Mouse (Mus musculus): ENCODE data around the gene Cyp4x1.
"Not testable (repeated sequence)": the region's sequence is repeated elsewhere in the genome, so short reads cannot be mapped to it uniquely, and the experiment has no call there.

Cyp4x1 gene

DNA sequence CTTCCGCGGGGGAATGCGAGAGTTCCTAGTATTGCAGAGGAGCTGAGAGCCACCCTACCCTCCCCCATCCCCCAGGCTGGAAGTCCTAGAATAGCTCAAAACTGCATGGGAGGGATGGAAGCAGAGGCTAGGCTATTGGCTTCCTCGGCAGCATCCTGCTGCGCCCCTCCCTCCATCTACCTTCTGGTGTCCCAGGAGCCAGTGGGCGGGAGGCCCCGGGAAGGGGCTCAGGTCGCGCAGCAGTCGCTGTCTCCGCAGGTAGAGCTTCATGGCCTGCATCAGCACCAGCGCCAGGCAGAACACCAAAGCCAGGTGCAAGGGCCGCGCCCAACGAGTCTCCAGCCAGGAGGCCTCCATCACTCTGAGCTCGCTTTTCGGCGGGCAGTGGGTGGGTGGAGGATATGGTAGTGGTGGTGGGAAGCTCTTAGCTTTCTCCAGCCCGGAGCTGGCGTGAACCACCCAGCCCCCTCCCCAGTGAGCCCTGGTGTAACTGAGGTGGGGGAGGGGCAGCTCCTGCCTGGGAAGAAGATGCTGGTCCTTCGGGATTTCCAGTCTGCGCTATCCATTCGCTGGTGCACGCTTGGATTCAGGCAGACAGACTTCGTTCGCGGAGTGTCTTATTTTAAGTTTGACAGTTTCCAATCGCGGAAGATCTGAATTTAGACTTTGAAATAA, at the start of gene Cyp4x1:
Cyp4x1 (minus strand) TSS at position 661 of the 675 bp plus-strand sequence.
- peak; percentile 95 for DNase-seq (ENCODE audit: low read depth, low spot score)

DNA sequence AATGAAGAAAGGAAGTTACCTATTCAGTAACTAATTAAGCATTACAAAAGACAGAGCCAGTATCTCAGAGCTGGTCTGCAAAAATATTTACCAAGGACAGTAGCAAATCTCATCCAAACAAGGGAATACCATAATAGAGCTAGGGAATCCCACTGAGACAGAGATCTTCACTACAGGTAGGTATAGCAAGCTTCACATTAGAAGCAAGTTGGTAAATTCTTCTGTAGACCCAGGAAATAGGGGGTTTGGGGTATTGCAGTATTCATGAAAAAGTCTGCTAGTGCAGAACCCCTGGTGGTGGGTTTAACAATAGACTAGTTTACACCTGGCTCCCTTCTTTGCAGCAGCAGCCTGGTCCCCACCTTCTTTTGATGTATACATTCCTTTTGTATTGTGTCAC, 42.1 kb upstream of the Cyp4x1 start:
- not testable (repeated sequence) for DNase-seq (ENCODE audit: low read depth, low spot score)

DNA sequence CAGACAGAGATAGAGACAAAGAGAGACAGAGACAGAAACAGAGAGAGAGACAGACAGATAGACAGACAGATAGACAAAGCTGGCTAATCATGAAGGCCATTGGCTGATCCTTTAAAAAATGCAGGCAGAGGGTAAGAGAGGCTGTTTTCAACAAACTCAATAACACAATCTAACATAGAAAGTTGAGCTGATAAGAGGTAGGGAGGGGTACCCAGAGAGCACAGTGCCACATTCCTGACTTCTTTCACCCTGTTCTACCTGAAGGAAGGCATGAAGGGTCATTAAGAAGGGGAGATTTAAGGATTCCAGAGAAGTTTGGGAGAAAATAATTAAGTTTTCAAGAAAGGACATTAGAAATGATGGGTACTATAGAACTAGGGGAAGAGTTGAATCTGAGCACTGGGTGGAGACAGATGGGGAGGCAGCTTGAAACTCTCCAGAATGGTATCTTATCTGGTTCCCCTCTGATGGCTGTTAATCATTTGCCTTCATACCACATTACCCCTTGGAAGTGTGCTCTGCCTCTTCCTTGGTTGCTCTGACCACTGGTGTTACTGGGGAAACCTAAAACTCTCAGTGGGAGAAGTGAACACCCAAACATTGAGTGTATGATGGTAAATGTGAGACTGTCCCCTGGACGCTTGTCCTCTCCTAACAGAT, 40.7 kb upstream of the Cyp4x1 start:
- no peak for DNase-seq (ENCODE audit: low read depth, low spot score)

DNA sequence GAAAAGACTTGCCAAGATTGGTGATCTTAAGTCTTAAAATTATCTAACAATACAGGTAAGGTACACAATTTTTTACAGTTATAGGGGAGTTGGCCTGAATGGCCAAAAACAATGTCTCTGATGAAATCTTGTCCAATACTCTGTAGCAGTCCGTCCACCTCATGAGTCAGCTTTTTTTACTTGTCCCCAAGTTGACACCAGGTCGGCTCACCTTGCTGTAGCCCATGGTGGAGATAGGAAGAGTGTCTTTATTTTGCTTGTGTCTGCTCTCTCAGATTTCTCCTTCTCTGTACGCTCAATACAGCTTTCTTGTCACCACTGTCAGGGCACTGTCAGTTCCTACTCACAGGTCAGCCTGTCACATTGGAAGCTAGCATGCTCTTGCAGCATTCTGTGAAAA, 24.9 kb upstream of the Cyp4x1 start:
- DNase-seq (ENCODE audit: low read depth, low spot score), result not testable (repeated sequence)

DNA sequence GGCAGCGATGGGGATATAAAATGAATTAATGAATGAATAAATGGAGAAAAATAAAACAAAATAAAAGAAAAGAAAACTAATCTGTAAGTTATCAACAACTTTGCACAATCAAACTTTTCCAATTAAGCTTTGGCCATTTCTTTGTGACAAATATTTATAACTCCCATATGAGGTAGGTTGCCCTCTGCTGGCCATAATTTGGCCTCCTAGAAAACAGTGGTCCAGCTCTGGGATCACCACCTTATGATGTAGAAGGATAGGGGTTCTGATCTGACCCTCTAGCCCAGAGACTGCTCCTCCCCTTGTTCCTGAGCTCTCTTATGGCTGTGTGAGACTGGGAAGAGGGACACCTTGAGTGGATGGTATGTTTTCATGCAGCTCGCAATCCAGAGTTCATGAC, 20.6 kb upstream of the Cyp4x1 start:
- peak; percentile 22 for DNase-seq (ENCODE audit: low read depth, low spot score)

DNA sequence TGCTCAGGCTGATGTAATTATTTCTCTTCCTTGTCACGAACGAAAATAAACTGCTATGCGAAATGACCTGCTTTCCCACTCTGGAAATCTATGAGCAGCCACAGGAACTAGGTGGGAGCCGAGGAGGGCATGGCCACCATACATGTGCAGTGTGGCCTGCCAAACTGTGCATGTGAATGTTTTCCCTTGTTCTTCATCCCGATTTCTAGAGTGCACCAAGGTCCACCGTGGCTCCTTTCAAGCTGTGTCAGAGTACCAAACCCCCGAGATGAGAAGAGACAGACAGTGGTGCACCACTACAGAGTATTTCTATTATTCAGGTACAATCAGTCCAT, 182 bp upstream of the Cyp4x1 start:
- no peak for DNase-seq (ENCODE audit: low read depth, low spot score)

DNA sequence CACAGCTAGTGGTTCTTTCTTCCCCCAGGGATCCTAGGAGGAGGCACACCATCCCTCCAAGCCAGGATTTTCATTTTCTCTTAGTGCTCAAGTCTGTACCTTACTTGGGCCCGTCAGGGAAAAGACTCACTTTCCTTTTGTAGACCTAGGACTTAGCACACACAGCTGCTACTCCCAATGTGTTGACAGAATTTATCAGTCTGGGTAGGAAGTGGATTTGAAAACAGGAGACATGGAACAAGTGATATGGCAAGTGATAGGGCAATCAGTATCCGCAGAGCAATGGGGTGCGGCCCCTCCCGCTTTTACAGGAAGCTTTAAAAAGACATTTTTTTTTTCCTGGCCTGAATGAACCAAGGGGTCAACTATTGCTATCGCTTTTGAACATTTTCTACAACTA, 996 bp downstream of the Cyp4x1 start:
- peak; percentile 61 for DNase-seq (ENCODE audit: low read depth, low spot score)

DNA sequence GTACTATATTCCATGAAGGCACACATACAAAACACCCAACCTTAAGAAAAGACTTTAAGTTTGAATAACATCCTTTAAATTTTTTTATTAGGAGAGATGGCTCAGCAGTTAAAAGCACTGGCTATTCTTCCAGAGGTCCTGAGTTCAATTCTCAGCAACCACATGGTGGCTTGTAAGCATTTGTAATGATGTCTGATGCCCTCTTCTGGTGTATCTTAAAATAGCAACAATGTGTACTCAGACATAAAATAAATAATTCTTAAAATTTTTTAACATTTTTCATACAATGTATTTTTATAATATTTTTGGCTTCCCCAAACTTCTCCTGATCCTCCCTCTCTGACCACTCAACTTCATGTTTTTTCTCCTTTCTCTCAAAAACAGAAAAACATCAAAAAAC, 9.4 kb downstream of the Cyp4x1 start:
- no peak for DNase-seq (ENCODE audit: low read depth, low spot score)

DNA sequence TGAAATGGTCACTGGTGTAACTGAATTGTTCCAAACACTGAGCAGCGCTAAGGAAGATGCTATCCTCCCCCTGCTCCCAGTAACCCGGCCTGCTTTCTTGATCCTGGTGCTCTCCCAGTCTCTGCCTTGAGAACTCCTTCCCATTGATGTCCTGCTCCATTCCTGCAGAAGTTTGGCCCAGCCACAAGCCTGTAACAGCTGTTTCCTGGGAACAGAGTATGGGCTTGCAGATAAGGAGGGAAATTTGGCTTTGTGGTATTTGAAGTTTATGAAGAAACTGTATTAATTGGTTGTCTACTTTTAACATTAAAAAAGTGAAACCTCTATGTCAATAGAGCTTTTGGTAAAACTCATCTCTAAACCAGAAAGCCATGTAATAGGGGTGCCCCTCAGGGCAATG, 10.6 kb downstream of the Cyp4x1 start:
- DNase-seq (ENCODE audit: low read depth, low spot score), result no peak

DNA sequence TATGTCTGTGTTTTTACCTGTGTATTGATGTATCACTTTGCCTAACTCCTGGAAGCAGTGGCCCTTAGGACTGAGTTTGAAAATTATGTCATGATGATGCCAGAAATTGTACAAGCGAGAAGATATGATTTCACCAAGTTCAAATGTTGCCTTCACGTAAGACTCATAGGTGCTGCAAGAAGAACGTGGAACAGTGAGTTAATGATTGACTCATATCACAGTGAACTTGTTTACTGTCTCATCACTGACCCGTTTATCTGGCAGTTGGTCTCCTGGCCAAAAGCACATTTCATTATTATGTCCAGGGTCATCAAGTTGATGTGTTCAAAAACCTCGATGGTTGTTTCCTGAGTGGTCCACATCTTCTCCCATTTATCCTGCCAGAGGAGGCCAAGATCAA, 12.5 kb downstream of the Cyp4x1 start:
- DNase-seq (ENCODE audit: low read depth, low spot score), result no peak

DNA sequence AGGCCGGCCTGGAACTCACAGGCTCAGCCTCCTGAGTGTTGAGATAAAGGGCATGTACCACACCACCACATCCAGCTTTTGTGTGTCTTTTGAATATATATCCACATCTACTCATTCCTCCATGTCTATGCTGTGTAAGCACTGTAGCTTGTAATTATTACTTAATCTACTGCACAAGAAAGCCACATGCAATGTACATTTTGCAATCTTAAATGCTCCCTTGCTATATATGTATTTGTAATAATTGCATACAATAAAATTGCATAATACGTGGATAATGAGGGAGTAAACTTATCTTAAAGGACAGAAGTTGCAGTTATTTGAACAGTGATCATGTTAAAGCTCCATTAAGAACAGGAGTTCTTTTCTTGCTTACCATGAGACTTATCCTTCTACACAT, 12.9 kb downstream of the Cyp4x1 start:
- no peak for DNase-seq (ENCODE audit: low read depth, low spot score)

DNA sequence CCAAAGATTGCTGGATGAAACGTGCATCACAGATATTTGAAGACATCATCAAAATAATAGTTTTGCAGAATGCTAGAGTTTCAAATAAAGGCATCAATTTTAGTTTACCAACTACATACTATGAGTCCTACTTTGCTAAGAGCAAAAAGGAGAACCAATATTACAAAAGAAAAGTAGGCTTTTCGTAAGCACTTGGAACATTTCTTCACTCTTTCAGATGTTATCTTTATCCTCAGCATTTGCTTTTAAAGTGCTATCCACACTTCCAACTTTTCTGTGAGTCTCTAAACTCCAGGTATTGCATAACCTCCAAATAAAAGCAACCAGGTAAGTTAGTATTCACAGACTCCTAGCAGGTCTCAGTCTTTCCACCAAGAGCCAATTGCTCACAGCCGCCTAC, 14.4 kb downstream of the Cyp4x1 start:
- no peak for DNase-seq (ENCODE audit: low read depth, low spot score)

DNA sequence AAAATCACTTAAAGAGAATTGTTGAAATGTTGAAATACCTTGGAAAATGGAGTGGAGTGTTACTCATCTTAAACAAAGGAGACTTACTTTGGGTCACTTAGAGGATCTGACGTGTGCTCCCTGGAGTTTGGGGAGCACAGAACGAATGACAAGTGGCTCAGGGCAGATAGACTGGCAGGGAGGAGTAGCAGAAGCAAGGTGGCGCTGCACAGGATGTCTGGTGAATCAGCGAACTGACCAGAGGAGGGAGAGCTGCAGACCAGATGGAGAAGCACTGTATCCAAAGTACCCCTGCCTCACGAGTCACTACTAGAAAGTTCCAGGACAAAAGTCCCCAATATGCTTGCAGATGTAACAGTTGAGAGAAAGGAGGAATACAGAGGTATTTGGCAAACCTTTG, 20.8 kb downstream of the Cyp4x1 start:
- no peak for DNase-seq (ENCODE audit: low read depth, low spot score)

DNA sequence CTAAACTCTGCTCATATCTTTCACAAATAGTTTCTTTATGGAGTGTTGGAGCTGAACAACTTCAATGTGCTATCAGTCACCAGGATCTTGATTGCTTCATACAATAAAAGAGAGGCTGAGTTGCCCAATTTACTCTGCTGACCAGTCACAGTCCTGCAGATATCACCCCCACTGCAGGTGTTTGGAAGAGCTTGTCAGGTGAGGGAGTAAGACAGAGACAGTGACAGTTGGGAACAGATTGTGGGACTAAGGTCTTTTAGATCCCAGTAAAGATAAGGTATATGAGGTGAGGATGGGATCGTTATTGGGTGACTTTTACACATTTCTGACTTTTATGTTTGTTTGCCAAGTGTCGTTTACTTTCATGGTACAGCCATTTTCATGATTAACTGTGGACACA, 22.9 kb downstream of the Cyp4x1 start:
- no peak for DNase-seq (ENCODE audit: low read depth, low spot score)

DNA sequence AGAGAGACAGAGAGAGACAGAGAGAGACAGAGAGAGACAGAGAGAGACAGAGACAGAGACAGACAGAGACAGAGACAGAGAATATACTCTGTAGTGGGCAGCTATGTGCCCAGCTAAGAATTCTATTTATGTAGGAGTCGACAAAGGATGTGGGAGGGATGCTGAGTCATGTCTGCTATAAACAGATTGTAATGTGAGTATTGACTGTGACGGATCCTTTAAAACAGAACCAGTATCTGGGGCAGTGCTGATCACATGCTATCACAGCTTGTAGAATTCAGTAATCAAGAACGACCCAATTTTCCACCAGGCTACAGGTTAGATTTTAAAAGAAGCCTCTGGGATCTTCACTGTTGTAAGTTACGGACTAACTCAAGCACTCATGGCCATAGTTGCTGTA, 30.6 kb downstream of the Cyp4x1 start:
- peak; percentile 88 for DNase-seq (ENCODE audit: low read depth, low spot score)

DNA sequence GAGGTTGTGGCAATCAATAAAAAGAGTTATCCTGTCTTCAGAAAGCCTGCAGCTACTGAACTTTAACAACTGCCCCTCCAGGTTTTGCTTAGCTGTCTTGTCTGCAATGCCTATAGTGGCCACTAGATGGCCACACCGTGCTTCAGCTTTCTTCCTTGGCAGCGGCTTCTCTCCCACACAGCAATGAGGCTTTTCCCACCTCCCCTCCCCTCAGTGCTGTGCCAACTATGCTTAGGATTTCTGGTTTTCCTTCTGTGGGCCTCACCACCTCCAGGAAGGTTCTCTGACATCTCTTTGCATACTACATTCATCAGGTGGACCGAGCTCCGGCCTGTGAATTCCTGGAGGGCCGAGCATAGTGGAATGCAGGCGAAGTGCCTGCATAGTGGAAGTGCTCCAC, 32.4 kb downstream of the Cyp4x1 start:
- peak; percentile 87 for DNase-seq (ENCODE audit: low read depth, low spot score)

DNA sequence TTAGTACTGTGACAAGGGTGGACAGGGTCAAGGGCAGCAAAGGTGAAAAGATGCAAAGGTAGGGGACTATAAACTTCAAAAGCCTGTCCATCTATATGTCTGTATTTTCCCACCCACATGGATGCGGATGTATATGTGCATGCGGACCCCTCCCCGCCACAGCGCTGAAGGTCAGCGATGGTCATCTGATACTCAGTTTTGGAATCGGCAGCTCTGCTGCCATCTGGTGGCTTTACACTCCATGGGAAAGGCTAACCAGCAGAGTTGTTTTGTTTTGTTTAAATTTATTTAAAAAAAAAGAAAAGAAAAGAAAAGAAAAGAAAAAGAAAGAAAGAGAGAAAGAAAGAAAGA, 37.0 kb downstream of the Cyp4x1 start:
- no peak for DNase-seq (ENCODE audit: low read depth, low spot score)

DNA sequence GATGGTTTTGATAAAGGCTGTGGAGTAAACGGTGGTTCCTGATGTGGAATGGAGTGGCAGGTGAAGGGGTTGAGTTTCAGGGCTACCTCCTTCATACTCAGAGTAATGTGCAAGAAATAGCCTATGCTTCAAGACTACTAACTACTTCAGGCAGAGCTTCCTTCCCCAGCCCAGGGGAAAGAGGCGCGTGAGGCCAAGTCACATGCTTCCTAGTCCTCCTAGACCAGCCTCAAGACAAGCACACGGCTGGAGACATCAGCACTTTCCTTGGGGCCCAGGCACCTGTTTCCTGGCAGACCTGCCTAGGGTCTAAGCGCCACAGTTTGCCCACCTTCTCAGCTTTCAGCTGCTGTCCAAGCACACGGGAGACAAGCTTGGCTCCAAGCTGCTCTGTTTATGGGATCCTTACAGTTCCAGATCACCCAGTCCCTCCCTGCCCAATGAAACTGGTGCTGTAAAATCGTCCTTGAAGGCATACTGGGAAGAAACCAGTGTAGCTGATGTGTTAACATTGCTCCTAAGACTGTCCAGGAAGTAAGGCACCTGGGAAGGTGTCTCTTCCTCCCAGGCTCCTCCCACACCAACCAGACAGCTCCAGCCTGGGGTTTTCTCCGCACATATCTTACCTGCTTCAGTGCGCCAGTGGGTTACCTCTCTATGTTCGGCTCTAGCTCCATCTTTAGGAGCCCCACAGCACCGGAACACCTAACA, 37.5 kb downstream of the Cyp4x1 start:
- DNase-seq (ENCODE audit: low read depth, low spot score), result no peak

DNA sequence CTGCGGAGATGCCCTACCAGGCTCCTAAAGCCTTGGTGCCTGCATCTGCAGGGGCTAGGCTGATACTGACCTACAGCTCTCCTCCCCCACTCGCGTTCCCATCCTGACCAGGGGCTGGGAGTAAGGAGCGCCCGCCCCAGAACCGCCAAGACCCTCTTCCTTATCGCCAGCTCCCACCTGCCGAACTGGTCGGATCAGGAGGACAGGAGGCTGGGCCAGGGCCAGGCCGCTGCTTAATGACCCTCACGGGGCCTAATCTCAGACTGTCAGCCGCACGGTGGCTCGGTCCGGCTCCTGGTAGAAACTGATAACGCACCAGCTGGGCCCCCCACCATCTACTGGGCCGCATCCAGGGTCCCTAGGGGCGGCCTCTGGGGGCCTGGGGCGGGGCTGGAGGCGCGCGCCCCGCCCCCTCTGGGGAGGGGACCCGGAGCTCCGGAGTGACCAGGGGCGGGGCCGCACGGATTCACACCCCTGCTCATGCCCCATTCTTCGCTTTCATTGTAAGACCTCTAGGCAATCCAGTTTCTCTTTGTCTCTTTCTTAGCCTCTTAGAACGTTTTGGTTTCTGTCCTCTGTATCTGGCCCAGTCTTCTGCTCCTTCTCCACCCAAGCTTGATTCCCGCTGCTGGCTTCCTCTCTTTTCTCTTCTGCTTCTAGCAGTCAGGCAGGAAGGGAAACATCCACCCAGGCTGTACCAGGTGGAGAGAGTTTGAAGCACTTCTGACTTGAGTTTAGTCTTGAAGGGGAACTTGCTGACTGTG, 38.2 kb downstream of the Cyp4x1 start:
- no peak for DNase-seq (ENCODE audit: low read depth, low spot score)

DNA sequence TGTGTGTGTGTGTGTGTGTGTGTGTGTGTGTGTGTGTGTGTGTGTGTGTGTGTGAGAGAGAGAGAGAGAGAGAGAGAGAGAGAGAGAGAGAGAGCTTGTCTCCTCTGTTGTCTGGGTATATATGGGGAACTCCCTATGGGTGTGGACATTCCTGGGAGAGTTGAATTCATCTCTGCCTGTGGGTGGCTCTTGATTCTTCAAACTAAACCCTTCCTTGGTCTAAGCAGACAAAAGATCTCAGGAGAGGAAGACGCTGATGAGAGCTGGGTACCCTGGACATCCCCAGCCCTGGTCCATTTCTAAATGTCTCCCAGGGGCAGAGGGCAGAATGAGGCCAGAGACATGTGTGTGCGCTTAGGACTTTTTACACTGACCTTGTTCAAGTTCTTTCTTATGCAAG, 40.0 kb downstream of the Cyp4x1 start:
- DNase-seq (ENCODE audit: low read depth, low spot score), result no peak

DNA sequence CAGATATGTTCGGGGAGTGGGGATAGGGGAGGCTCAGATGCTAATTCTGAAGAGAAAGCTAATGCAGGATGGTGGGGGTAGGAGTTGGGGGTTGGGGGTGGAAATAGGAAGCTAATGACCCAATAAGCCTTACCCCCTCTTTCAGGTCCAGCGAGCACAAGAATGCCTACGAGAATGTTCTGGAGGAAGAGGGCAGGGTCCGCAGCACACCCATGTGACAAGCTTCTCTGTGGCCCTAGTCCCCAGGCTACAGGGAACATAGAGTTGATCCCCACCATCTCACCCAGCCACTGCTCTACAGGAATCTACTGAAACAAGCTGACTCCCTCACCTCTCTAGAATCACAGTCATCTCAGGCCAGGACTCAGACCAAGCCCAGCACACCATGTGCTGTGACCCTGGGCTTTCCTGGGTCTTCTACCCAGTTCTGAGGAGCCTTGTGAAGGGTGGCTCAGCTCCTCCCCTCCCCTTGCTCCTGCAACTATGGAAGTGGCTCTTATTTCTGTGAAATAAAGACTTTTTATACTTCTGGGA, 40.7 kb downstream of the Cyp4x1 start:
- DNase-seq (ENCODE audit: low read depth, low spot score), result no peak

DNA sequence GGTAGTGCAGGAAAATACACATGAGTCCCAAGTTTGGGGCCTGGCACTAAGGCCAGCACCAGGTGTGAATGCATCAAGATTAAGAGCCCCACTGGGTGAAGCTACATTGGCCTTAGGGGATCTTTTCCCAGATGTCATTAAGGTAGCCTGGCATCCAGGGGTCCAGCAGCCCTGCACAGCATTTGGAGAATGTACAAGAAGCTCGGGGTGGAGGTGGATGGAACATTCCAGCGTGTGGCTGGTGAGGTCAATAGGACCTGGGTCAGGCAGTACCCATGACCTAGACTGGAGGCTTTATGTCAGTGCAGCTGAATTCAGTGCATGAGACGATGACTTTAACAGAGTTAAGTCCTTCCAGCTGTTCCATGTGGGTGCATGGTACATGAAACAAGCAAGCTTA, 42.3 kb downstream of the Cyp4x1 start:
- DNase-seq (ENCODE audit: low read depth, low spot score), result no peak

Measured in brain, adult 2 months (tissue).